Mouse (Mus musculus) cortical plate, adult 2 months (tissue): Measurements from ENCODE around the gene Magee2. TPM values are rescaled to one million over a fixed set of nuclear protein-coding genes. Genes with fewer than 3 reads are reported as not detected.
"Not testable (repeated sequence)": the region's sequence is repeated elsewhere in the genome, so short reads cannot be mapped to it uniquely, and the experiment has no call there.

Experiments
- H3K27ac ChIP-seq: fragments of 200-500 bp; 2 replicates; pipeline ENCODE4 v1.5.1; 2012; ENCODE audit warnings: low read length, control low read depth, inconsistent platforms; ENCODE audit not compliant: insufficient read depth
- H3K4me1 ChIP-seq: fragments of 200-500 bp; 2 replicates; pipeline ENCODE4 v1.6.1; 2011; ENCODE audit warnings: low read length; ENCODE audit not compliant: control insufficient read depth, insufficient read depth
- H3K4me3 ChIP-seq: fragments of 200-500 bp; 2 replicates; pipeline ENCODE4 v1.5.1; 2011; ENCODE audit warnings: mild to moderate bottlenecking, low read length, control low read depth; ENCODE audit not compliant: insufficient read depth
- CTCF ChIP-seq: fragments of 200-500 bp; IDR thresholded peaks from 2 replicates; pipeline ENCODE4 v1.5.1; 2011; ENCODE audit warnings: mild to moderate bottlenecking, control low read depth, low read length; ENCODE audit not compliant: insufficient read depth; ENCODE audit errors: extremely low read depth
- POLR2A ChIP-seq: fragments of 200-500 bp; IDR thresholded peaks from 2 replicates; pipeline ENCODE4 v1.6.1; 2011; ENCODE audit warnings: mild to moderate bottlenecking, low read length, control low read depth; ENCODE audit not compliant: insufficient read depth; ENCODE audit errors: extremely low read depth
- polyA plus RNA-seq: library from polyadenylated mRNA; depleted of rRNA; stranded (reverse); fragments of >200 nt; gene quantifications from 2 replicates; pipeline ENCODE4 v1.2.3, GENCODE M21; 2012; rRNA removed

The Magee2 gene
- polyA plus RNA-seq: 4.6 and 4.8 TPM in 2 replicates

DNA sequence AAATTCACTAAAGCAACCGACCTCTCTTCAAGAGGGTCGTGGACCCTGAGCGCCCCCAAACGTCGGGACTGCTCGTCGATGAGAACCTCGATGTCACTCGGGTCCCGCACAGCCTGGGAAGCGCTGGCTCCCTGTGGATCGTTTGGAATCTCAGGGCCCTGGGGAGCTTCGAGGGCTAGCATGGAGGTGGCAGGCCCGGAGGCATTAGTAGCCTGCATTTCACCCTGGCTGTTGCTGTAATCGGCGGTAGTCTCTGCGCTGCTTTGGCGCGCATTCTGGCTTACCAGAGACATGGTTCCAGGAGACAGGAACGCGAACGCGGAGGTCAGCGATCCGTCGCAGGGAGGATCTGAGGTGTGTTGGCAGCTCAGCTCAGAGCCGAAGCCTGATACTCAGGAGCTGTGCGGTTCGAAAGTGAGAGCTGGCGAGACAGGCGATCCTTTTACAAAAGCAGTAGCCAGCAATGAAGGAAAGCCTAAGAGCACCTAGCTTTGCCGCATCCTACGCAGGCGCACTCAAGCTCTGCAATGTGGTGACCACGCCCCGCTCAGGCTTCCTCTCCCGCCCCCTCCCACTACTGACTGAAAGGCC lies at the start of gene Magee2:
Magee2 (minus strand) TSS at position 517 of the 591 bp plus-strand sequence.
- TF ChIP-seq CTCF: no peak
- TF ChIP-seq POLR2A: peak; percentile 52; the same call in 1 of the 2 replicates
- Histone ChIP-seq H3K4me1 (no peaks in the 10 kb centered on the region), H3K27ac (no peak within 1 kb of the TSS), H3K4me3 (peak within 1 kb of the TSS; percentile 45)

- H3K4me3 ChIP-seq: no peak overlapping the region
- TF ChIP-seq POLR2A: no peak
- no peak for TF ChIP-seq CTCF
- no peak overlapping the region for H3K27ac ChIP-seq
- H3K4me1 ChIP-seq: no peaks in the 10 kb centered on the region
These were observed 3.5 kb downstream of the Magee2 start for GRCm38 (mm10) chrX:104853610-104854009.

- not testable (repeated sequence) for H3K27ac ChIP-seq, H3K4me3 ChIP-seq, H3K4me1 ChIP-seq
These were observed 39.5 kb downstream of the Magee2 start for GRCm38 (mm10) chrX:104817583-104817982.

DNA sequence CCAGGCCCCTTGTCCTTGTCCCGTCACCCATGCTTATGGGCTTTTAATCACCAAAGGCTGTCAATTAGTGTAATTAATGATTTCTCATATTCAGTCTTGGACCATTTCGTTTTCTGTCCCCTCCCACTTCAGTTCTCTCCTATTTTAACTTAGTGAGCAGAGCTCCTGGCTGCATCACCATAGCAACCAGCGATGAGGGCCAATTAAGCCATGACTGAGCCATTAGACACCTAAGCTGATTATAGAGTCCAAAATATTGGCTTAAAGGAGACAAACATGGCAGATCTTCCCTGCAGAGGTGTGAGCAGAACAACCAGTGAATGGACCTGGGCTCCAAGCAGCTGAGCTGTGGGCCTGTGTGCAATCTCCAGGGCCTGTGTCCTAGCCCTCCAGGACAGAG lies 40.1 kb downstream of the Magee2 start:
- H3K27ac ChIP-seq, H3K4me3 ChIP-seq, H3K4me1 ChIP-seq: not testable (repeated sequence)

DNA sequence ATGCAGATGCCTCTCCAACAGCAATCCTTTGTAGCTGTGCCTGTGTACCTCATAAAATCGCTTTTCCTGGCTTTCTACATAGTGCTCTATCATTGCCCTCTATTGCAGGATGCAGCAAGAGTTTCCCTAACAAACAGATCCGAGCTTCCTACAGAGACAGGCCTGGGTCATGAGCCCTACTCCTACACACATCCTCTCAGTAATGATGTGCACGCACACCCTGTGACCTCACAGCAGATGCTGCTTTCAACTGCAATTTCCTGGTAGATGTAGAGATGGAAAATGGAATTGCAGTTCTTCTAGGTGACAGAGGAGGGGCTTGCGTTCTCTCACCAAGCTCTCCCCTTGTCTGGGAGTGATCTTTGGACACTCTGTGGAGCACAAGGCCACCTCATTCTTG lies 43.4 kb downstream of the Magee2 start:
- not testable (repeated sequence) for H3K4me3 ChIP-seq, H3K4me1 ChIP-seq, H3K27ac ChIP-seq

Other genes with a start within 250 kb of the Magee2 start
- gene Zdhhc15, start 186.2 kb downstream of the Magee2 start, polyA plus RNA-seq: 3.7 and 4.0 TPM in 2 replicates
- gene Pbdc1, start 222.5 kb upstream of the Magee2 start, polyA plus RNA-seq: 13.1 and 14.1 TPM in 2 replicates